Mouse (Mus musculus) stomach, postnatal 0 days (tissue): ENCODE measurements at regions not wholly inside any gene's neighbourhood (a gene's known extent, or its start where the extent isn't known, plus 50 kb on each side); places are given as distances from the start of the nearest gene placed in this dataset.

Source experiments
- CTCF ChIP-seq: IDR thresholded peaks from 2 replicates; pipeline ENCODE4 v1.5.1; 2016; ENCODE audit warnings: antibody characterized with exemption, low read depth, mild to moderate bottlenecking, moderate library complexity
- EP300 ChIP-seq: optimal IDR thresholded peaks from 2 replicates; pipeline ENCODE3; 2016; ENCODE audit warnings: antibody characterized with exemption

GRCm38 (mm10) chr11:91196351-91196750 lies 381.0 kb downstream of the Kif2b start:
- TF ChIP-seq CTCF (no peak), EP300 (no peak)
